Mouse (Mus musculus): ENCODE measurements around the gene Ctnnd2. TPM values are rescaled to one million over a fixed set of nuclear protein-coding genes. Genes with fewer than 3 reads are reported as not detected.

The Ctnnd2 gene
- polyA plus RNA-seq, 1 experiment from 2014 or later = 45.1 TPM

GRCm38 (mm10) chr15:30338585-30339197, 166.3 kb downstream of the Ctnnd2 start:
- ATAC-seq (no peak), DNase-seq (ENCODE audit: low spot score) (no peak)
- H3K9me3 ChIP-seq (replicated peaks; ENCODE audit: control insufficient read depth, low read length) = no peaks in the 10 kb centered on the region
- H3K27me3 ChIP-seq (replicated peaks; ENCODE audit: control insufficient read depth, insufficient read depth, low read length) = no peaks in the 10 kb centered on the region
- no peaks in the 10 kb centered on the region for H3K36me3 ChIP-seq (ENCODE audit: control insufficient read depth, insufficient read depth, low read length)
- H3K4me2 ChIP-seq (ENCODE audit: low read length) = no peak overlapping the region
- 84% methylated on average over 6 of the region's 6 CpGs for WGBS
- no peaks in the 10 kb centered on the region for H3K4me1 ChIP-seq (ENCODE audit: control insufficient read depth, insufficient read depth, low read length)
- no peak overlapping the region for H3K4me3 ChIP-seq (ENCODE audit: low read depth, low read length)
- H3K27ac ChIP-seq (ENCODE audit: low read depth, low read length) = no peak overlapping the region
- no peak overlapping the region for H3K9ac ChIP-seq (ENCODE audit: low read length)

GRCm38 (mm10) chr15:30345754-30346153, 173.4 kb downstream of the Ctnnd2 start:
- Histone ChIP-seq H3K4me3 (ENCODE audit: low read depth, low read length) (no peak overlapping the region), H3K27me3 (replicated peaks; ENCODE audit: control insufficient read depth, insufficient read depth, low read length) (no peaks in the 10 kb centered on the region), H3K36me3 (ENCODE audit: control insufficient read depth, insufficient read depth, low read length) (no peaks in the 10 kb centered on the region), H3K4me2 (ENCODE audit: low read length) (no peak overlapping the region), H3K9ac (ENCODE audit: low read length) (no peak overlapping the region), H3K9me3 (replicated peaks; ENCODE audit: control insufficient read depth, low read length) (no peaks in the 10 kb centered on the region), H3K4me1 (ENCODE audit: control insufficient read depth, insufficient read depth, low read length) (no peaks in the 10 kb centered on the region), H3K27ac (ENCODE audit: low read depth, low read length) (no peak overlapping the region)
- ATAC-seq (no peak), DNase-seq (ENCODE audit: low spot score) (no peak)
- WGBS = 95% methylated on average over 5 of the region's 5 CpGs

- WGBS = 92% methylated on average over 1 of the region's 1 CpGs
- H3K4me2 ChIP-seq (ENCODE audit: low read length) = no peak overlapping the region
- H3K9ac ChIP-seq (ENCODE audit: low read length) = no peak overlapping the region
- no peak overlapping the region for H3K27ac ChIP-seq (ENCODE audit: low read depth, low read length)
- no peaks in the 10 kb centered on the region for H3K36me3 ChIP-seq (ENCODE audit: control insufficient read depth, insufficient read depth, low read length)
- ATAC-seq (no peak), DNase-seq (ENCODE audit: low spot score) (no peak)
- no peaks in the 10 kb centered on the region for H3K27me3 ChIP-seq (replicated peaks; ENCODE audit: control insufficient read depth, insufficient read depth, low read length)
- H3K4me3 ChIP-seq (ENCODE audit: low read depth, low read length) = no peak overlapping the region
- no peaks in the 10 kb centered on the region for H3K4me1 ChIP-seq (ENCODE audit: control insufficient read depth, insufficient read depth, low read length)
- H3K9me3 ChIP-seq (replicated peaks; ENCODE audit: control insufficient read depth, low read length) = no peaks in the 10 kb centered on the region
These were observed 192.1 kb downstream of the Ctnnd2 start for GRCm38 (mm10) chr15:30364491-30364890.

GRCm38 (mm10) chr15:30369997-30370396, 197.6 kb downstream of the Ctnnd2 start:
- DNase-seq (ENCODE audit: low spot score) (no peak), ATAC-seq (no peak)
- Histone ChIP-seq H3K27me3 (replicated peaks; ENCODE audit: control insufficient read depth, insufficient read depth, low read length) (no peaks in the 10 kb centered on the region), H3K4me1 (ENCODE audit: control insufficient read depth, insufficient read depth, low read length) (peaks cover 10% of the 10 kb centered on the region; the same call in 1 of the 2 replicates), H3K4me2 (ENCODE audit: low read length) (no peak overlapping the region), H3K36me3 (ENCODE audit: control insufficient read depth, insufficient read depth, low read length) (no peaks in the 10 kb centered on the region), H3K4me3 (ENCODE audit: low read depth, low read length) (no peak overlapping the region), H3K9me3 (replicated peaks; ENCODE audit: control insufficient read depth, low read length) (no peaks in the 10 kb centered on the region), H3K9ac (ENCODE audit: low read length) (no peak overlapping the region), H3K27ac (ENCODE audit: low read depth, low read length) (no peak overlapping the region)
- WGBS = 71% methylated on average over 7 of the region's 7 CpGs

- DNase-seq (ENCODE audit: low spot score) (peak; percentile 32), ATAC-seq (no peak)
- H3K27ac ChIP-seq (ENCODE audit: low read depth, low read length) = no peak overlapping the region
These were observed 198.8 kb downstream of the Ctnnd2 start for GRCm38 (mm10) chr15:30371151-30371550.

GRCm38 (mm10) chr15:30373654-30374215, 201.3 kb downstream of the Ctnnd2 start:
- WGBS = 49% methylated on average over 6 of the region's 6 CpGs
- H3K9ac ChIP-seq (ENCODE audit: low read length) = no peak overlapping the region
- no peaks in the 10 kb centered on the region for H3K36me3 ChIP-seq (ENCODE audit: control insufficient read depth, insufficient read depth, low read length)
- ATAC-seq (peak; percentile 38; the same call in 1 of the 2 replicates), DNase-seq (ENCODE audit: low spot score) (peak; percentile 52)
- no peaks in the 10 kb centered on the region for H3K27me3 ChIP-seq (replicated peaks; ENCODE audit: control insufficient read depth, insufficient read depth, low read length)
- no peaks in the 10 kb centered on the region for H3K9me3 ChIP-seq (replicated peaks; ENCODE audit: control insufficient read depth, low read length)
- no peak overlapping the region for H3K4me3 ChIP-seq (ENCODE audit: low read depth, low read length)
- no peak overlapping the region for H3K4me2 ChIP-seq (ENCODE audit: low read length)
- H3K4me1 ChIP-seq (ENCODE audit: control insufficient read depth, insufficient read depth, low read length) = peaks cover 10% of the 10 kb centered on the region; the same call in 1 of the 2 replicates
- peak overlapping the region; percentile 27; the same call in 1 of the 2 replicates for H3K27ac ChIP-seq (ENCODE audit: low read depth, low read length)

More at GRCm38 (mm10) chr15:30371151-30371550, 198.8 kb downstream of the Ctnnd2 start:
- Histone ChIP-seq H3K27me3 (replicated peaks; ENCODE audit: control insufficient read depth, insufficient read depth, low read length) (no peaks in the 10 kb centered on the region), H3K4me3 (ENCODE audit: low read depth, low read length) (no peak overlapping the region), H3K9me3 (replicated peaks; ENCODE audit: control insufficient read depth, low read length) (no peaks in the 10 kb centered on the region), H3K36me3 (ENCODE audit: control insufficient read depth, insufficient read depth, low read length) (no peaks in the 10 kb centered on the region), H3K9ac (ENCODE audit: low read length) (no peak overlapping the region), H3K4me2 (ENCODE audit: low read length) (no peak overlapping the region), H3K4me1 (ENCODE audit: control insufficient read depth, insufficient read depth, low read length) (peaks cover 10% of the 10 kb centered on the region; the same call in 1 of the 2 replicates)
- WGBS = 77% methylated on average over 2 of the region's 2 CpGs

- Histone ChIP-seq H3K4me2 (ENCODE audit: low read length) (no peak overlapping the region), H3K36me3 (ENCODE audit: control insufficient read depth, insufficient read depth, low read length) (no peaks in the 10 kb centered on the region), H3K27me3 (replicated peaks; ENCODE audit: control insufficient read depth, insufficient read depth, low read length) (no peaks in the 10 kb centered on the region), H3K9ac (ENCODE audit: low read length) (no peak overlapping the region), H3K4me3 (ENCODE audit: low read depth, low read length) (no peak overlapping the region), H3K27ac (ENCODE audit: low read depth, low read length) (no peak overlapping the region), H3K9me3 (replicated peaks; ENCODE audit: control insufficient read depth, low read length) (no peaks in the 10 kb centered on the region), H3K4me1 (ENCODE audit: control insufficient read depth, insufficient read depth, low read length) (peaks cover 10% of the 10 kb centered on the region; the same call in 1 of the 2 replicates)
- 91% methylated on average over 5 of the region's 5 CpGs for WGBS
- ATAC-seq (0 out of 2 replicates have a peak, but pooled peaks have one; percentile 2), DNase-seq (ENCODE audit: low spot score) (no peak)
These were observed 202.5 kb downstream of the Ctnnd2 start for GRCm38 (mm10) chr15:30374907-30375306.

GRCm38 (mm10) chr15:30383075-30383842, 210.9 kb downstream of the Ctnnd2 start:
- Histone ChIP-seq H3K27me3 (replicated peaks; ENCODE audit: control insufficient read depth, insufficient read depth, low read length) (no peaks in the 10 kb centered on the region), H3K4me3 (ENCODE audit: low read depth, low read length) (no peak overlapping the region), H3K4me2 (ENCODE audit: low read length) (no peak overlapping the region), H3K36me3 (ENCODE audit: control insufficient read depth, insufficient read depth, low read length) (no peaks in the 10 kb centered on the region), H3K9ac (ENCODE audit: low read length) (no peak overlapping the region), H3K4me1 (ENCODE audit: control insufficient read depth, insufficient read depth, low read length) (peaks cover 3% of the 10 kb centered on the region; the same call in 1 of the 2 replicates), H3K9me3 (replicated peaks; ENCODE audit: control insufficient read depth, low read length) (no peaks in the 10 kb centered on the region), H3K27ac (ENCODE audit: low read depth, low read length) (no peak overlapping the region)
- 16% methylated on average over 9 of the region's 9 CpGs for WGBS
- ATAC-seq (peak; percentile 62; the same call in 1 of the 2 replicates), DNase-seq (ENCODE audit: low spot score) (peak; percentile 65)

All from forebrain, embryonic 14.5 days (tissue).